32 mouse cellular contexts compared by ENCODE assay signal in the genomic region with DNA sequence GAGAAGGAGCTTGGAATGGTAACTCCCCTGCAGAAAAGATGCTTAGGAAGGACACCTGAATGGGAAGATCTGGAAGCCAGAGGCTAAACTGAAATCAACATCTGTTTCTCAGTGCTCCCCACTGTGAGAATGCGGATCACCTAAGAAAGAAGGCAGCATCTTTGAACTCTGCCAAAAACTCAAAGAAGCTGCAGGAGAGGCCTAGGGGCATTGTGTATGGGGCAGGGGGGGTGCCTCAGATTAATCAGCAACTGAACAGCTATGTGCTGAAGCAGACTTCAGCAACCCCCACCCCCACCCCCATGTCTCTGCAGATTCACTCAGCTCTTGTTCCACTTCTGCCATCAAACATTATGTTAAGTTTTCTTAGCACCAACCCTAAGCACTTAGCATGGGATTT.
DNase-seq lines count a peak whose midpoint lies in the region; ATAC-seq and TF ChIP-seq lines count a peak whose summit lies in the region.
"Had no signal": no experiment of that assay in that cellular context is flagged by ENCODE, and none has a peak within 500 bp of the region (broad histone marks: within the 10 kb centered on the region; RNA-seq: fewer than 3 reads in every experiment).

No protein-coding gene starts in this region.

- no peak for TF ChIP-seq CTCF in ES-Bruce4 (IDR thresholded peaks at IDR 0.05; ENCODE audit: low read depth, low read length)
- TF ChIP-seq CTCF in brain, embryonic 14.5 days (IDR thresholded peaks at IDR 0.05; ENCODE audit: borderline replicate concordance, extremely low read depth, insufficient read depth, insufficient read length), result no peak

- H3K4me1 ChIP-seq in forebrain, embryonic 15.5 days, result no peaks in the 10 kb centered on the region
- H3K4me1 ChIP-seq in forebrain, embryonic 11.5 days (replicated peaks; ENCODE audit: control insufficient read depth, insufficient read depth, low read length), result no peaks in the 10 kb centered on the region
- no peaks in the 10 kb centered on the region for H3K4me1 ChIP-seq in ES-Bruce4 (ENCODE audit: control insufficient read depth, insufficient read depth, low read length)
- no peaks in the 10 kb centered on the region for H3K4me1 ChIP-seq in liver, embryonic 12.5 days
- H3K4me1 ChIP-seq: heart, embryonic 13.5 days; hindbrain, embryonic 15.5 days; kidney, embryonic 15.5 days; liver, embryonic 13.5 days; megakaryocyte, embryonic 14.5 days; neural tube, embryonic 13.5 days had no signal

- no peak for DNase-seq in forebrain, embryonic 11.5 days (ENCODE audit: low spot score)
- peak; percentile 23 for DNase-seq in brain, embryonic 14.5 days (ENCODE audit: low read depth)
- peak; percentile 21 for DNase-seq in retina, embryonic 14.5 days (ENCODE audit: low spot score)
- no peak for DNase-seq in adrenal gland, adult 8-10 months
- DNase-seq: adrenal gland, adult 2 months; cerebellum, adult 11 months; cerebellum, adult 9-10 months; gastrocnemius, postnatal 10 days; heart, postnatal 10 days; kidney, adult 18-20 months; kidney, postnatal 36 days; left cerebral cortex, postnatal 4 days; liver, embryonic 13.5 days; lung, adult 18-20 months; lung, postnatal 4 days; right cerebral cortex, adult 18-20 months; spleen, adult 18-20 months; thymus, adult 18-20 months; thymus, postnatal 25 days had no signal

- TF ChIP-seq EP300 in ES-Bruce4 (IDR thresholded peaks at IDR 0.05; ENCODE audit: insufficient read depth, low read depth, low read length), result peak; percentile 51; the same call in 1 of the 2 replicates

- no peaks in the 10 kb centered on the region for H3K27me3 ChIP-seq in forebrain, embryonic 15.5 days
- no peaks in the 10 kb centered on the region for H3K27me3 ChIP-seq in forebrain, embryonic 11.5 days (ENCODE audit: control insufficient read depth, insufficient read depth, low read length)
- H3K27me3 ChIP-seq in ES-Bruce4 (ENCODE audit: control insufficient read depth, insufficient read depth, low read length, poor library complexity, severe bottlenecking), result no peaks in the 10 kb centered on the region
- H3K27me3 ChIP-seq in liver, embryonic 12.5 days (replicated peaks), result no peaks in the 10 kb centered on the region
- H3K27me3 ChIP-seq: heart, embryonic 13.5 days; hindbrain, embryonic 15.5 days; kidney, embryonic 15.5 days; liver, embryonic 13.5 days; megakaryocyte, embryonic 14.5 days; neural tube, embryonic 13.5 days had no signal

- H3K4me3 ChIP-seq in forebrain, embryonic 15.5 days, result no peak overlapping the region
- H3K4me3 ChIP-seq in forebrain, embryonic 11.5 days (ENCODE audit: low read depth, low read length), result no peak overlapping the region
- no peak overlapping the region for H3K4me3 ChIP-seq in ES-Bruce4 (ENCODE audit: low read depth, low read length)
- H3K4me3 ChIP-seq in liver, embryonic 12.5 days, result no peak overlapping the region
- H3K4me3 ChIP-seq: heart, embryonic 13.5 days; hindbrain, embryonic 15.5 days; kidney, embryonic 15.5 days; liver, embryonic 13.5 days; megakaryocyte, embryonic 14.5 days; neural tube, embryonic 13.5 days had no signal

- H3K27ac ChIP-seq in forebrain, embryonic 15.5 days (replicated peaks), result 0 out of 2 replicates have a peak overlapping the region, but pooled peaks have one; percentile 5
- H3K27ac ChIP-seq in forebrain, embryonic 11.5 days (ENCODE audit: low read depth, low read length), result no peak overlapping the region
- H3K27ac ChIP-seq in ES-Bruce4 (ENCODE audit: insufficient read depth, low read length), result no peak overlapping the region
- H3K27ac ChIP-seq in liver, embryonic 12.5 days, result no peak overlapping the region
- H3K27ac ChIP-seq: heart, embryonic 13.5 days; hindbrain, embryonic 15.5 days; kidney, embryonic 15.5 days; liver, embryonic 13.5 days; neural tube, embryonic 13.5 days; stomach, postnatal 0 days had no signal

- ATAC-seq in forebrain, embryonic 15.5 days (replicated peaks), result no peak
- no peak for ATAC-seq in forebrain, embryonic 11.5 days (replicated peaks; ENCODE audit: low FRiP score)
- no peak for ATAC-seq in liver, embryonic 12.5 days
- ATAC-seq: activated CD4-positive, CD25-positive, alpha-beta regulatory T cell, adult 4 months; forebrain, embryonic 16.5 days; lung, postnatal 0 days; midbrain, embryonic 16.5 days had no signal

- no peak for TF ChIP-seq POLR2A in ES-Bruce4 (IDR thresholded peaks at IDR 0.05; ENCODE audit: insufficient read depth, low read length)
- no peak for TF ChIP-seq POLR2A in brain, embryonic 14.5 days (IDR thresholded peaks at IDR 0.05; ENCODE audit: borderline replicate concordance, extremely low read depth, insufficient read depth, insufficient read length, poor library complexity, severe bottlenecking)

- no peaks in the 10 kb centered on the region for H3K9me3 ChIP-seq in forebrain, embryonic 15.5 days
- no peaks in the 10 kb centered on the region for H3K9me3 ChIP-seq in forebrain, embryonic 11.5 days (ENCODE audit: control insufficient read depth, low read length)
- no peaks in the 10 kb centered on the region for H3K9me3 ChIP-seq in ES-Bruce4 (replicated peaks; ENCODE audit: control insufficient read depth, insufficient read depth, low read length, poor library complexity, severe bottlenecking)
- no peaks in the 10 kb centered on the region for H3K9me3 ChIP-seq in liver, embryonic 12.5 days (replicated peaks)
- H3K9me3 ChIP-seq: heart, embryonic 13.5 days; hindbrain, embryonic 15.5 days; kidney, embryonic 15.5 days; liver, embryonic 13.5 days; neural tube, embryonic 13.5 days had no signal

- H3K4me2 ChIP-seq in forebrain, embryonic 15.5 days (replicated peaks), result no peak overlapping the region
- H3K4me2 ChIP-seq in forebrain, embryonic 11.5 days (ENCODE audit: low read depth, low read length, severe bottlenecking), result no peak overlapping the region
- no peak overlapping the region for H3K4me2 ChIP-seq in liver, embryonic 12.5 days
- H3K4me2 ChIP-seq: heart, embryonic 13.5 days; hindbrain, embryonic 15.5 days; kidney, embryonic 15.5 days; liver, embryonic 13.5 days; neural tube, embryonic 13.5 days had no signal

- 16% methylated on average over 1 of the region's 1 CpGs for WGBS in forebrain, embryonic 15.5 days
- 5% methylated on average over 1 of the region's 1 CpGs for WGBS in forebrain, embryonic 11.5 days
- 33% methylated on average over 1 of the region's 1 CpGs for WGBS in liver, embryonic 12.5 days (ENCODE audit: insufficient replicate concordance)

- no peaks in the 10 kb centered on the region for H3K36me3 ChIP-seq in forebrain, embryonic 15.5 days
- no peaks in the 10 kb centered on the region for H3K36me3 ChIP-seq in forebrain, embryonic 11.5 days (ENCODE audit: control insufficient read depth, insufficient read depth, low read length)
- no peaks in the 10 kb centered on the region for H3K36me3 ChIP-seq in ES-Bruce4 (ENCODE audit: control insufficient read depth, insufficient read depth, low read length, poor library complexity, severe bottlenecking)
- no peaks in the 10 kb centered on the region for H3K36me3 ChIP-seq in liver, embryonic 12.5 days
- H3K36me3 ChIP-seq: heart, embryonic 13.5 days; hindbrain, embryonic 15.5 days; kidney, embryonic 15.5 days; liver, embryonic 13.5 days; neural tube, embryonic 13.5 days had no signal

- no peak overlapping the region for H3K9ac ChIP-seq in forebrain, embryonic 15.5 days (replicated peaks)
- H3K9ac ChIP-seq in forebrain, embryonic 11.5 days (ENCODE audit: low read length), result no peak overlapping the region
- no peak overlapping the region for H3K9ac ChIP-seq in ES-Bruce4 (ENCODE audit: low read depth, poor library complexity, severe bottlenecking)
- H3K9ac ChIP-seq in liver, embryonic 12.5 days, result no peak overlapping the region
- H3K9ac ChIP-seq: heart, embryonic 13.5 days; hindbrain, embryonic 15.5 days; kidney, embryonic 15.5 days; liver, embryonic 13.5 days; neural tube, embryonic 13.5 days had no signal

Comparison
In these comparisons a context has a peak if more than half of its experiments do, and no peak if none do; other contexts are left out.
1. DNase-seq: peak in brain, embryonic 14.5 days (single experiment) and retina, embryonic 14.5 days (single experiment); none in forebrain, embryonic 11.5 days (single experiment) and adrenal gland, adult 8-10 months (single experiment).